Mouse (Mus musculus): Measurements from ENCODE around the gene Gm20379. TPM values are rescaled to one million over a fixed set of nuclear protein-coding genes. Genes with fewer than 3 reads are reported as not detected.

Gene Gm20379
- polyA plus RNA-seq, 1 experiment from 2014 or later = 0.25 TPM

DNA sequence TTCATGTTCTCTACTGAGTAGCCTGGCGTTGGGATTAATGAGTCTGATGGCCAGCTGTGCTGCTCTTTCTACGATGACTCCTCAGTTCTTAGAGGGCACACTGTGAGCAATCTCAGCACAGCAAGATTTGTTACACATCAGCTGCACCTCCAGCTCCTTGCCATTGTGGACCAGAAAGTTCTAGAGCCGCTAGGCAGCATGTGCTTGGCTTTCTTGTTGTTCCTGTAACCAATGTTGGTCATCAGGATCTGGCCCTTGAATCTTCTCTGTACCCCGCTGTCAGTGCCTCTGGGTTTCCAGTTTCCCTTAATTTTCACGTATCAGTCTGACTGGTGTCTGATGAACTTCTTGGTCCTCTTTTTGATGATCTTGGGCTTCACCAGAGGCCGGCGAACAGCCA lies 50.6 kb downstream of the Gm20379 start:
- WGBS = 79% methylated on average over 7 of the region's 7 CpGs
- H3K9me3 ChIP-seq (ENCODE audit: low read length) = no peaks in the 10 kb centered on the region
- ATAC-seq (no peak), DNase-seq (ENCODE audit: low spot score) (no peak)
- no peak overlapping the region for H3K4me2 ChIP-seq (replicated peaks; ENCODE audit: low read depth, low read length)
- H3K4me3 ChIP-seq (ENCODE audit: low read depth, low read length) = no peak overlapping the region
- no peak overlapping the region for H3K27ac ChIP-seq (ENCODE audit: low read length)
- no peak for TF ChIP-seq EP300 (IDR thresholded peaks at IDR 0.05)
- TF ChIP-seq CTCF (IDR thresholded peaks at IDR 0.05) = no peak
- no peak overlapping the region for H3K9ac ChIP-seq (replicated peaks; ENCODE audit: low read depth)
- H3K4me1 ChIP-seq (ENCODE audit: insufficient read depth, low read depth, low read length) = 0 out of 2 replicates have a peak, but pooled peaks cover 4% of the 10 kb centered on the region
- H3K36me3 ChIP-seq (ENCODE audit: insufficient read depth, low read length) = no peaks in the 10 kb centered on the region
- no peaks in the 10 kb centered on the region for H3K27me3 ChIP-seq (replicated peaks; ENCODE audit: insufficient read depth, low read length)

Other genes with a start within 250 kb of the Gm20379 start
- gene Rasgrf2, start 174.3 kb upstream of the Gm20379 start, polyA plus RNA-seq (2015; fragmentation: Nextera tagmentation; extraction: Ambion mirVana) = 4.0 and 5.3 TPM in 2 replicates
- gene Dhfr, start 48.7 kb downstream of the Gm20379 start, polyA plus RNA-seq (2015; fragmentation: Nextera tagmentation; extraction: Ambion mirVana) = 2.7 and 3.6 TPM in 2 replicates
- gene Msh3, start 49.0 kb downstream of the Gm20379 start, polyA plus RNA-seq (2015; fragmentation: Nextera tagmentation; extraction: Ambion mirVana) = 11.0 and 11.5 TPM in 2 replicates
- gene Ankrd34b, start 119.9 kb downstream of the Gm20379 start, polyA plus RNA-seq (2015; fragmentation: Nextera tagmentation; extraction: Ambion mirVana) = 0.18 and 0.24 TPM in 2 replicates
- 0.30 and 0.39 TPM in 2 replicates for gene Fam151b, start 178.0 kb downstream of the Gm20379 start, polyA plus RNA-seq (2015; fragmentation: Nextera tagmentation; extraction: Ambion mirVana)
- 6.8 and 8.4 TPM in 2 replicates for gene Zfyve16, start 224.9 kb downstream of the Gm20379 start, polyA plus RNA-seq (2015; fragmentation: Nextera tagmentation; extraction: Ambion mirVana)